Mouse (Mus musculus): ENCODE results near the gene H2al1b. TPM values are rescaled to one million over a fixed set of nuclear protein-coding genes. Genes with fewer than 3 reads are reported as not detected.

The H2al1b gene
- not detected for polyA plus RNA-seq (2017; shearing (Covaris generic))

DNA sequence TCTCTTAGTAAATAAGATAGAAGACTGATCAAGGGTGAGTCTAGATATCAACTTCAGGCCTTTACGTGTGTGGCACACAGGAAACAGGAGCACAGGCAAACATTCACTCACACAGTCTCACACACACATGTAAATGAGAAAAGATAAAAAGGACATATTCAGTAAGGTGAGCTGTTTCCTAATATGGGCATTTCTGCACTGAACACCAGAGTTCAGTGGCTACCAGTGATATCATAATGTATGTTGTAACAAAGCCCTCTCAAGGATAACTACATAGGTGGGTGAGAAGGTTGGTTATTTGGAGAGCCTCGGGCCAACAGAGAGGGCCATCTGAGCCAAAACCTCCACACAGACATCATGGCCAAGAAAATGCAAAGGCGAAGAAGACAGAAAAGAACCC, at the start of gene H2al1b:
Gene H2al1b, plus strand, starts transcription at position 301 of the 400 bp plus-strand sequence.

DNA sequence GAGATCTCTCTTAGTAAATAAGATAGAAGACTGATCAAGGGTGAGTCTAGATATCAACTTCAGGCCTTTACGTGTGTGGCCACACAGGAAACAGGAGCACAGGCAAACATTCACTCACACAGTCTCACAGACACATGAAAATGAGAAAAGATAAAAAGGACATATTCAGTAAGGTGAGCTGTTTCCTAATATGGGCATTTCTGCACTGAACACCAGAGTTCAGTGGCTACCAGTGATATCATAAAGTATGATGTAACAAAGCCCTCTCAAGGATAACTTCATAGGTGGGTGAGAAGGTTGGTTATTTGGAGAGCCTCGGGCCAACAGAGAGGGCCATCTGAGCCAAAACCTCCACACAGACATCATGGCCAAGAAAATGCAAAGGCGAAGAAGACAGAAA, 3.3 kb upstream of the H2al1b start, which contains the start of gene H2al1a:
Gene H2al1a, plus strand, starts transcription at position 301 of the 400 bp plus-strand sequence.

GRCm38 (mm10) chrX:11305355-11305754, 3.1 kb downstream of the H2al1b start, which contains the start of gene H2al1c:
H2al1c (plus strand) TSS chrX:11305655.

GRCm38 (mm10) chrX:11308524-11308923, 6.3 kb downstream of the H2al1b start, which contains the start of gene H2al1d:
H2al1d (plus strand) TSS chrX:11308824.

GRCm38 (mm10) chrX:11311634-11312033, 9.4 kb downstream of the H2al1b start, which contains the start of gene H2al1e:
H2al1e (plus strand) TSS chrX:11311934.

GRCm38 (mm10) chrX:11314858-11315257, 12.6 kb downstream of the H2al1b start, which contains the start of gene H2al1f:
H2al1f (plus strand) TSS chrX:11315158.

DNA sequence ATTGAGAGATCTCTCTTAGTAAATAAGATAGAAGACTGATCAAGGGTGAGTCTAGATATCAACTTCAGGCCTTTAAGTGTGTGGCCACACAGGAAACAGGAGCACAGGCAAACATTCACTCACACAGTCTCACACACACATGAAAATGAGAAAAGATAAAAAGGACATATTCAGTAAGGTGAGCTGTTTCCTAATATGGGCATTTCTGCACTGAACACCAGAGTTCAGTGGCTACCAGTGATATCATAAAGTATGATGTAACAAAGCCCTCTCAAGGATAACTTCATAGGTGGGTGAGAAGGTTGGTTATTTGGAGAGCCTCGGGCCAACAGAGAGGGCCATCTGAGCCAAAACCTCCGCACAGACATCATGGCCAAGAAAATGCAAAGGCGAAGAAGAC, 15.7 kb downstream of the H2al1b start, which contains the start of gene H2al1g:
Gene H2al1g, plus strand, starts transcription at position 301 of the 400 bp plus-strand sequence.

GRCm38 (mm10) chrX:11321192-11321591, 19.0 kb downstream of the H2al1b start, which contains the start of gene H2al1h:
H2al1h (plus strand) TSS chrX:11321492.

GRCm38 (mm10) chrX:11324359-11324758, 22.1 kb downstream of the H2al1b start, which contains the start of gene H2al1i:
H2al1i (plus strand) TSS chrX:11324659.

GRCm38 (mm10) chrX:11327522-11327921, 25.3 kb downstream of the H2al1b start, which contains the start of gene H2al1j:
H2al1j (plus strand) TSS chrX:11327822.

Other genes with a start within 250 kb of the H2al1b start
- gene H2al1a, start 3.2 kb upstream of the H2al1b start, polyA plus RNA-seq (2017; shearing (Covaris generic)), result not detected
- not detected for gene H2al1c, start 3.2 kb downstream of the H2al1b start, polyA plus RNA-seq (2017; shearing (Covaris generic))
- not detected for gene H2al1d, start 6.4 kb downstream of the H2al1b start, polyA plus RNA-seq (2017; shearing (Covaris generic))
- not detected for gene H2al1e, start 9.5 kb downstream of the H2al1b start, polyA plus RNA-seq (2017; shearing (Covaris generic))
- gene H2al1f, start 12.7 kb downstream of the H2al1b start, polyA plus RNA-seq (2017; shearing (Covaris generic)), result not detected
- gene H2al1g, start 15.8 kb downstream of the H2al1b start, polyA plus RNA-seq (2017; shearing (Covaris generic)), result not detected
- not detected for gene H2al1h, start 19.1 kb downstream of the H2al1b start, polyA plus RNA-seq (2017; shearing (Covaris generic))
- gene H2al1i, start 22.2 kb downstream of the H2al1b start, polyA plus RNA-seq (2017; shearing (Covaris generic)), result not detected
- not detected for gene H2al1j, start 25.4 kb downstream of the H2al1b start, polyA plus RNA-seq (2017; shearing (Covaris generic))